Mouse (Mus musculus): ENCODE data around the gene Tmem259. TPM values are rescaled to one million over a fixed set of nuclear protein-coding genes. Genes with fewer than 3 reads are reported as not detected.
"Not testable (repeated sequence)": the region's sequence is repeated elsewhere in the genome, so short reads cannot be mapped to it uniquely, and the experiment has no call there.

The Tmem259 gene
- total RNA-seq, 2 experiments from 2014 or later: 38.2 to 54.7 TPM

DNA sequence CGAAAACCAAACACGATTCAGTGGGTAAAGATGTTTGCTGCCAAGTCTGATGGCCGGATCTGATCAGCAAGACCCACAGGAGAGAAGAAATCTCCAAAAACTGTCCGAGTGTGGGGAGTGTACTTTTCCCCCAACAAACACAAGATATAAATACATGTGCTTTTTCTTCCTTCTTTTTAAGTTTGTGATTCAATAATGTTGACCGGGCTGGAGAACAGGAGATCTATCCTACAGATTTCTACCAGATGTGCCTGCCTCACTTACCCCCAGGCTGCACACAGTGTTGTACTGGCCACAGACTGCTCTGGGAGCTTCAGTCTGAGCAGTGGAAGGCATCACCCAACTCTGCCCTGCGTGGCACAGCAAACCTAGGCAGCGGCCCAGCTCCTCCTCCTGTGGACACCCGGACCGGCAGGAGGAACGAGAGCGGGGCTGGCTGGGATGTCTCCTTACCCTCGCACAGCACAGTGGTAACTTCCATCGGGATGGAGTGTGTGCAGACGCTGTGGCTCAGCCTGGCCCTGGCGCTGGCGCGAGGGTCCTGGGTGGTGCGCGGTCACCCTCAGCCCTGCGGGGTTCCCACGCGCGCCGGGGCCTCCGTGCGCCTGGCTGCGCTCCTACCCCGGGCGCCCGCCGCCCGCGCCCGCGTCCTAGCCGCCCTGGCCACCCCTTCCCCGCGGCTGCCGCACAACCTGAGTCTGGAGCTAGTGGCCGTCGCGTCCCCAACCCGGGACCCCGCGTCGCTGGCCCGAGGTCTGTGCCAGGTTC is 13.5 kb downstream of the Tmem259 start, which contains the start of gene Grin3b:
Gene Grin3b, plus strand, starts transcription at position 301 of the 768 bp plus-strand sequence.
- peak; percentile 14; the same call in 1 of the 2 replicates for ATAC-seq (replicated peaks; ENCODE audit: poor library complexity, severe bottlenecking)

DNA sequence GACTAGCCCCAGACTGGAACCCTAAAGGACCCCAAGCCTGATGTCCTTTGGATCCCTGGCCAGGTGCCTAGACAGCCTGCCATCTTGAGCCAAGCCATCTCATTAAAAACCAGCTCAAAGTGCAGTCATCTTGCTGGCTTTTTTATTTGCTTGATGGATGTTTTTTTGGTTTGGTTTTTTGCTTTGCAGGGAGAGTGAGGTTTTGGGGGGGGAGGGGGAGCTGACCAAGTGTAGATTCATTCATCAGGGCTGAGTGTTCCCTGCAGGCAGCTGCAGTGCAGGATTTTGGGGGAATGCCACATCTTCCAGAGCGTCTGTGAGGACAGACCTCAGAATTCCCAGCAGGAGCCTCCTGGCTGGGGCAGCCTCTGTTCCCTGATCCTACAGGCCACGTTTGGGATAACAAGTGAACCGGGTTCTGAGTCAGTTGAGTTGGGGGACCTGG is 15.0 kb downstream of the Tmem259 start:
- ATAC-seq (replicated peaks; ENCODE audit: poor library complexity, severe bottlenecking): no peak

DNA sequence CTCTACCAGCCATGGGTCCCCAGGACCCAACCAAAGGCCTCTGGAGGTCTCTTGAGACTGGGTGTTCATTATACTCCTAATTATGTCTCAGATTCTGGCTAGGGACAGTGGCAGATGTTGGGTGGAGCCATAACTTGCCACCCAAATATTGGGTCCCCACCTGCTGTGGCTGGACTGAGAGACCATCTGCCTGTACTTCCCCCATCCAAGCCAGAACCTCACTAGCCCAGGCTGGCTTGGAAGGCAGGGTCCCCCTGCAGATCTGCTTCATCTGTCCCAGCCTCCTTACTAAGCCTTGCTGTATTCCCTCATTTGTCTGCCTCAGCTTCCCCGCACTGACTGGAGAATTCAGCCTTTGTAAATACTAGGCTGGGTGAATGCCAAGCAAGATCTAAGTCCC is 15.9 kb downstream of the Tmem259 start:
- ATAC-seq (replicated peaks; ENCODE audit: poor library complexity, severe bottlenecking): no peak

DNA sequence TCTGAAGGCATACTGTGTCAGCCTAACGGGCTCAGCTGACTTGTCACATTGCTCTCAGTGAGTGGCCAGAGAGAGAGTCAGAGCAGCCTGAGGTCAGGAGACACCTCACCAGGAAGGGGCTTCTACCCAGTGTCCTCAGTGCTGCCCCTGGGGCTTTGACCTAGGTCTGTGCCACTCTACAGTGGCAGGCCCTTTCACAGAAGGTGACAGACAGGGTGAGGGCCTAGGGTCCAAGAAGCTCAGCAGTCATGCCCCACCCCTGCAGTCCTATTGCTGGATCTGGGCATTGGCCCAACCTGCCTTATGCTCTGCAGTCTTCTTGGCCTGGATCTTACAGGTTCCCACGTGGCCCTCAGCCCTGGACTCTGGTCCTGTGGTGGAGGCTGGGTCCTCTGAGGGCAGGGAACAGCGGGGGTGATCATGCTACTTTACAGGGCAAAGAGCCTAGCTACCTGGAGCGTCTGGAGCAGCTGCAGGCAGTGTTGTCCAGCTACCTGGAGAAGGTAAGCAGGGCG is 17.2 kb downstream of the Tmem259 start:
- no peak for ATAC-seq (replicated peaks; ENCODE audit: poor library complexity, severe bottlenecking)

DNA sequence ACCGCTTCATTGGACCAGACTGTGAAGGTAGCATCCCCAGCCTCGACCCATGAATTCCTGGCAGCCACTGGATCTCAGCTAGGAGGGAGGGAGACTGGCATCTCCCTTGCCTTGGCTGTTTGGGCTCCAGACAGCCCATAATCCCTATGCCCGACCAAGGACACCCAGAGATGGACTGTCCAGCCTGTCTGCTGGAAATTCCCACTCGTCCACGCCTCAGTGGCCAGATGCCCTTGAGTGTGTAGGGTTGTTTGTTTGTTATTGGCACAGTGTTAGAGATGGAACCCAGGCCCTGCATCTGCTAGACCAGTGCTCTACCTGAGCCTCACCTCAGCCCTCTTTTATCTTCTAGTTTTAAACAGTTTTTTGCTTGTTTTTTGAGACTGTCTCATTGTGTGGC is 18.8 kb downstream of the Tmem259 start:
- no peak for ATAC-seq (replicated peaks; ENCODE audit: poor library complexity, severe bottlenecking)

DNA sequence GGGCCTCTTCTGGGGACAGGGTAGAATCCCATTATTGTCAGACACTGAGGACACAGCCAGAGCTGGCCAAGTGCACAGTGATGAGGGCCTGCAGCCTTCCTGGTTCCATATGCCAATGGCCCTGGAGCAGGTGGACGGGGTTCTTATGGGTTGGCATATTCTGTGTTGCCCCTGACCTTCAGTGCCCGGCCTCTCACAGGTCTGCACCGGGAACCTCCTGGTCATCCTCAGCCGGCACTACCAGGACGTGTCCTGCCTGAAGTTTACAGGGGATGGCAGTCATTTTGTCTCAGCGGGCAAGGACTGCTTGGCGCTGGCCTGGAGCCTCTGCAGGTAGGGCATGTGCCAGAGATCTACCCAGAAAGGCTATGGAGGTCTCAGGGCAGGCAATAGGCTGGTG is 19.4 kb downstream of the Tmem259 start:
- no peak for ATAC-seq (replicated peaks; ENCODE audit: poor library complexity, severe bottlenecking)

DNA sequence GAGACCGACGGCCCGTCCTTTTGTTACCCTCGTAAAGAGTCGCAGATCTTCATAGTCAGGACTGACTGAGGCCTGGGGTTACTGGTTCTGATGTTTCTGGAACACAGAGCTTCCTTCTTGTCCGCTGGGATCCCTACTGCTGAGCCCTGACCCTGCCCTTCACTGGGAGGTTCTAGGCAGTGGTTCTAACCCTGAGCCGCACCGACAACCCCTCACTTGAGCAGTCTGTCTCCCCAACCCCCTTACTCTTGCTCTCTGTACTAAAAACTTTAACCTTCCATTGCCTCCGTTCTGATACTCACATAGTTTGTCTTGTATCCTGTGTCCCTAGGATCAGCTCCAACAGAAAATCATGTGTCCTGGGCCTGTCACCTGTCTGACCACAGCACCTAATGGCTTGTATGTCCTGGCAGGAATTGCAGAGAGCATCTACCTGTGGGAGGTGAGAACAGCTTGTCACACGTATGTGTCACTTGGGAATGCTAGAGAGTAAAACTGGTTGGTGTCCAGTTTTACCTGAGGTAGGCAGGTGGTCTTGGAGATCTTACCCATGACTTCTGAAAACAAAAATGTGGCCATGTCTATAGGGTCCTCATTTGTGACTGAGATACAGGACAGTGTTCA is 23.3 kb downstream of the Tmem259 start:
- ATAC-seq (replicated peaks; ENCODE audit: poor library complexity, severe bottlenecking): no peak

DNA sequence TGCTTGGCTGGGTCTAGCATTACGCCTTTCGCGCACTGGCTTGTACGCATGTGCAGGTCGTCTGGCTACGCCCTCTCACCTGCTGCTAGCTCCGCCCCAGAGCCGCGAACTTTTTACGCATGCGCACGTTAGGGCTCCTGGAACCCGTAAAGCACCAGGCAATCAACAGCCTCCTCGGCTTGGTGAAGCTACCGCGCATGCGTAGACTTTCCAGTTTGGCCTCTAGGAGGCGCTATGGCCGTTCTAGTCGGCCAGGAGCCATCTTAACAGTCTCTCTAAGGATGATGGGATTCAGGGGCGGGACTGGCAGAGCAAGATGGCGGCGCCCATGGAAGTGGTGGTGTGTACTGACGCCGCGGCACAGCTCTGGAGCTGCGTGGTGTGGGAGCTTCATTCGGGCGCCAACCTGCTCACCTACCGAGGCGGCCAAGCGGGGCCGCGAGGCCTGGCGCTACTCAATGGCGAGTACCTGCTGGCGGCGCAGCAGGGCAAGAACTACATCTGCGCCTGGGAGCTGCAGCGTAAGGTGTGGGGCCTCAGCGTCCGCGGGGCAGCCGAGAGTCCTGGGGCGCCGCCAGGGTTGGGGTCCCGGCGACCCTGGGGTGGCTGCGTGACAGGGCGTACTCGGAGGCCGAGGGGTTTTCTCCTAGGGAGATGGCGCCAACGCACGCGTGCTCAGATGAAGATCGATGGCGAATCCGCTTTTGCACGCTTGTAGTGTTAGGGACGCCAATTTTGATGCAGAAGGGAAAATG is 24.1 kb downstream of the Tmem259 start, which contains the start of gene Wdr18:
Gene Wdr18, plus strand, starts transcription at position 306 of the 755 bp plus-strand sequence.
- peak; percentile 81 for ATAC-seq (replicated peaks; ENCODE audit: poor library complexity, severe bottlenecking)

DNA sequence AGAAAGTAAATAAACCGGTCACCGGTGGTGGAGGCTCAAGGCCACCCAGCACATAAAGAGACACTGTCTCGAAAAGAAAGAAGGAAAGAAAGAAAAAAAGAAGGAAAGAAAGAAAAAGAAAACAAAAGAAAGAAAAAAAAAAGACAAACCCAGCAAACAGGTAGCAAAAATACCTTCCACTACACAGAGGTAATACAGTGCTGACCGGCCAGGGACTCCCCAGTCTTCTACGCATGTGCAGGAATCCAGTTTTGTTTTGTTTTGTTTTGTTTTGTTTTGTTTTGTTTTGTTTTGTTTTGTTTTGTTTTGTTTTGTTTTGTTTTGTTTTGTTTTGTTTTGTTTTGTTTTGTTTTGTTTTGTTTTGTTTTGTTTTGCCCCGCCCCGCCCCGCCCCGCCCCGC is 24.7 kb downstream of the Tmem259 start:
- ATAC-seq (replicated peaks; ENCODE audit: poor library complexity, severe bottlenecking): not testable (repeated sequence)

DNA sequence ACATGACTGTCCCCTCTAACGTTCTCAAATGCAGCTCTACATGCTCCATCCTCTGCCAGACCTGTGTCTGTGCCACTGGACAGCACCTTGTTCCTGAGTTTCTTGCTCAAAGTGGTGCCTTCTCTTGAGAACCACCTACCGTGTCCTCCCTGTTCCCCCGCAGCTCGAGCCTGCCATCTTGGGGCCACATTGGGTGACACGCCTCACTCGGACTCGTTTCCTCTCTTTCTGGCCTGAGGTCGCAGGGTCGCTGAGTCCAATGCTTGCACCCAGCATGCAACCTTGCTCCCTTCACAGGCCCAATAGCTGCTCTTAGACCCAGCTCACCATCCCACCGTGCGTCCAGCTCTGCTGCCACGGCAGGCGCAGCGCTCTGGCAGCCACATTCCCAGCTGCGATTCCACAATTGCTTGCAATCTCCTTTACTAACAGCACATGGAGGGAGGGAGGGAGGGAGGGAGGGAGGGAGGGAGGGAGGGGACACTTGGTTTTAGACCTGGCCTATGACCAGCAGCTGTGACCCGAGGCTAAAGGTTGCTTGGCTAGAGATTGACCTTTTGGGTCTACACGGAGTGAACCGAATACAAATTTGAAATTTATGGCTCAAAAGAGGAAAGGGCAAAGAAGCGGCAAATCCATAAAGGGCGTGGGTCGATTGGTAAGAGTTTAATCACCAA is 25.9 kb downstream of the Tmem259 start:
- ATAC-seq (replicated peaks; ENCODE audit: poor library complexity, severe bottlenecking): peak; percentile 62

DNA sequence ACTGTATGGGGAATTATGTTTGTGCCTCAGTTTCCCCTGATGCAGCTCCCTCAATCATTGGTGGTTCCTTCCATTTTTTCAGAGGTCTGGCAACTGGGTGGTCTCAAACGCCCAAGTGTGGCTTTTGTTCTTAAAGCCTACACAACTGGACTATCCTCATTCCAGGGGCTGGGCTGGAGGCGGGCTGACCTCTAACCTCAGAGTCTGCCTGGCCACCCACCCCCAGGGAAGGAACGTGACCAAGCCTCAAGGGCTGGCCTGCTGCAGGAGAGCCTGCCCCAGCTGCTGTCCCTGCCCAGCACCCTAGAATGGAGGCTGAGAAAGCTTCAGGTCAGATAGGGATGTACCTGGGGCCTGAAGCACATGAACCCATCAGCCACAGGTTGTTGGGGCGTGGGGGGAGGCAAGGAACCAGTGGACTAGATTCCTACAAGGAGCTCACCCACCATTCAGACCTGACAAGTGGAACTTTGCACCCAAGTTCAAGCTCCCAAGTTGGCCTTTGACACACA is 27.4 kb downstream of the Tmem259 start:
- no peak for ATAC-seq (replicated peaks; ENCODE audit: poor library complexity, severe bottlenecking)

DNA sequence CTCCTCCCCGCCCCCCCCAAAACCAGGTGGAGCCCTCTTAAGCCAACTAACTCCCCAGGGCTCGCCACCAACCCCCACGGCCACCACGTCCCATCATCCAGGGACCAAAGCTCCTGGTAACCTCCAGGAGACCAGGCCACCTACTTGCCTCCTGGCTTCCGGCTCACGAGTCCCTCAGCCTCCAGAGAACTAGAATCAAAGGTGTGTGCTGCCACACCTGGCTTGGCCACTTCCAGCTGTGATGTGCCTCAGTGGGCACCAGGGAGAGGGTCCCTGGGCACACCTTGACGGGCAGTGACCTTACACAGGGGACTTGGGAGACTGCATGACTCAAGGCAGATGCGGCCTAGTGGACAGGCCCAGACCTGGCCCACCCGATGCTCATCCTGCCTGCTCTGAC is 28.4 kb downstream of the Tmem259 start:
- no peak for ATAC-seq (replicated peaks; ENCODE audit: poor library complexity, severe bottlenecking)

DNA sequence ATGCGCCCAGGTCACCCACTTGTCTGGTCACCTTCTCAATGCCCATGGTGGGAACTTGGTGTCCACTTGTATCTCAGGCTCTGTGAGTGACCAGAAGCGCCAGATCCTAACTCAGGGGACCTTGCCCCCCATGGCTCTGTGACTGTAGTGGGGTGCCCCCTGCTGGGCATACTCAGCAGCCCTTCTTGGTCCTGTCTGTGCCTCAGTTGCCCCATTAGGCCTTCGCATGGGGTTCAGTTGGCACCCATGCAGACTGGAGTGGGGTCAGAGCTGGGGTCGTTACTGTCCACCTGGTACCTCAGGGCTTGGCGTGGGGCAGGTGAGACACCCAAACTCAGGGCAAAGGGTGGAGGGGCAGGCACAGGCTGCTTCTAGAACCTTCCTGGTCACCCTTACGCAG is 30.2 kb downstream of the Tmem259 start:
- 0 out of 2 replicates have a peak, but pooled peaks have one; percentile 15 for ATAC-seq (replicated peaks; ENCODE audit: poor library complexity, severe bottlenecking)

DNA sequence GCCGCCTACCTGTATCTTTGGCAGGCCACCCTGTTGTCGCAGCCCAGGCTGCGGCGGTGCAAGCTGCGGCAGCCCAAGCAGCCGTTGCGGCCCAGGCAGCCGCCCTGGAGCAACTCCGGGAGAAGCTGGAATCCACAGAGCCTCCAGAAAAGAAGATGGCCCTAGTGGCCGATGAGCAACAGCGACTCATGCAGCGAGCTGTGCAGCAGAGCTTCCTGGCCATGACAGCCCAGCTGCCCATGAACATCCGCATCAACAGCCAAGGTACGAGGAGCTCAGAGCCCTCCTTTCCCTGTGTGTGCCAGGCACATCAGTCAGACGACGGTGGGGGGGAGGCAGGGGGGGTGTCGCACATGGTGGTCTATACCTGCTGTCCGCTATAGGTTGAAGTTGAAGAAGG is 33.5 kb downstream of the Tmem259 start:
- ATAC-seq (replicated peaks; ENCODE audit: poor library complexity, severe bottlenecking): no peak

DNA sequence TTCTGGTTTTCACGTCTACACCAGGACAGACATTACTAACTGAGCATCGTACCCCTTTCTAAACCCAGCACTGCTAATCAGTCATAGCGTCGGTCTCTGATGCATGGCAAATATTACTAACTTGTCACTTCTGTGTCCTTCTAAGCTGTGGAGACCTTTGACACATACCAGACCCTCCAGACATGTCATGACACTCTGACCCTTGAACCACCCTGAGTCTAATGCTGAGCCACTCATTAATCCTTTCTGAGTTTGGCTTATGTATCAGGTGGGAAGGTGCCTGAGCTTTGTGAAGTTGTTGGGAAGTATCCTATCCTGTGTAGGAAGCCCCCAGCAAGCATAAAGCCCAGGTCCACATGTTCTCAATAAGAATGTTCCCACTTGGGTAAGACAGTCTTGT is 34.3 kb downstream of the Tmem259 start:
- ATAC-seq (replicated peaks; ENCODE audit: poor library complexity, severe bottlenecking): no peak

DNA sequence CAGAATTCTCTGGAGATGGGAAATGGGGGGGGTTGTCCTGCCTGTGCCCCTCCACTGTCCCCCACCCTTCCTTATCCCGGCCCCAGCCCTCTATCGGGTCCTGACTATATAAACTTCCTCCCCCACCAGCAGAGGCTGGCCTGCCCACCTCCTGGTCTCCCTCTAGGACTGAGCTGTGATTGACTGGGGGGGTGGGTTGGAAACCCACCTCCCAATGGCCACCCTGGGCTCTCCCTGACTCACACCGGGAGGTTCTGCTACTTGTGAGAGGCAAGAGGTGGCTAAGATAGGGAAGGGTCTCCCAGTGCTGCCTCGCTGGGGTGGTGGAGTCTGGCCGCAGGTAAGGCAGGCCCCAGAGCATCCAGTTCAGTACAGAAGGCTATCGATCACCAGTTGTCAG is 36.6 kb downstream of the Tmem259 start:
- ATAC-seq (replicated peaks; ENCODE audit: poor library complexity, severe bottlenecking): no peak

DNA sequence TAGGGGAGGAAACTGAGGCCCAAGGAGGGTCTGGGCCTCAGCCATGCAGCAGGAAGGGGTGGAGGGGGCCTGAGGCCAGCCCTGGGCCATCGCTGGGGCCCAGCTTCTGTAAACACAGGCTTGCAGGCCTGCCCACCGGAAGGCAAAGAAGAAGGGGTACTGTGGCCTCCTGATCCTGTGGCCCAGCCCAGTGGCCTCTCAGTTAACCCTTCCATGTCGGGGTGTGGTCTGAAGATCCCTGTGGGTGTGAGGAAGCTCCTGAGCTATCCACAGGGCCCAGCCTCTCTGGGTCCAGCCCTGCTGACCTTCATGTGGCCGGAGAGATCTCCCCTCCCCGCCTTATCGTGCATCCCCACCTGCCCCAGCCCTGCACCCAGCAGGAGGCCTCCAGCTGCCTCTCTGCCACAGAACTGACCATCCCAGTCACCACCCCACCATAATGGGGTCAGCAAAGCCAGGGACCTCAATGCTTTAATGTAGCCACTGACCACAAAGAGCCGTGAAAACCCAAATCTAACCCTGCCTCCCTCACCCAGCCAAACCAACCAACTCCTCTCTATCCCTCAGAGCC is 37.3 kb downstream of the Tmem259 start:
- peak; percentile 25; the same call in 1 of the 2 replicates for ATAC-seq (replicated peaks; ENCODE audit: poor library complexity, severe bottlenecking)

DNA sequence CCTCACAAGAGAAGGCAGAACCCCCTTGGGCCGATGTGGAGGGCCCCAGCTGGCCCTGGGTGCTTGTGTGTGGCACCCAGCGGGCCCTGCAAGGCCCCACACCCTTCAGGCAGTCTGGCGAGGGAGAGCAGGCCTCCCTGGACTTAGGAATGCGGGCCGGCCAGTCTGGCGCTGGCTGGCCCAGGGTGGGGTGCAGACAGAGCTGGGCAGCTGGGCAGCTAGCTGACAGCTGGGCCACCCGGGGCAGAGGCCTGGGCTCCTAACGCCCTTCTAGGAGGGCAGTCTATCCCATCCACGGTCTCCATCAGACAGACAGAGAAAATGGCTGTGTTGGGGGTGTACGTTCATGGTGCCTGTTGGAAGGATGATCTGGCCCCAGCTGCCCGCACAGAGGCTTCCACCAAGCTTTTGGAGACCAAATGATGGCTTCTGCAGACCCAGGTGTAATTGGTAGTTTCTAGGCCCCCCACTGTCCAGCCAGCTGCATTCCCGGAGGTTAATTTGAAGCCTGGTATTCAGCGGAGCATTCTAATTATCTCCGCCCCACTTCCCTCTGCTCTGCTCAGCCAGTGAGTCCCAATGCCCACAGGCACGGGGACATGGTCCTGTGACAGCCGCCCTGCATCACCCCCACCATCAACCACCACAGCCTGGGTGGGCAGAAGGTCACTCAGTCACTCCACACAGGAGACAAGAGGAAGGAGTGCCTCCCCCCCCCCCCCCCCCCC is 38.5 kb downstream of the Tmem259 start:
- peak; percentile 52 for ATAC-seq (replicated peaks; ENCODE audit: poor library complexity, severe bottlenecking)

DNA sequence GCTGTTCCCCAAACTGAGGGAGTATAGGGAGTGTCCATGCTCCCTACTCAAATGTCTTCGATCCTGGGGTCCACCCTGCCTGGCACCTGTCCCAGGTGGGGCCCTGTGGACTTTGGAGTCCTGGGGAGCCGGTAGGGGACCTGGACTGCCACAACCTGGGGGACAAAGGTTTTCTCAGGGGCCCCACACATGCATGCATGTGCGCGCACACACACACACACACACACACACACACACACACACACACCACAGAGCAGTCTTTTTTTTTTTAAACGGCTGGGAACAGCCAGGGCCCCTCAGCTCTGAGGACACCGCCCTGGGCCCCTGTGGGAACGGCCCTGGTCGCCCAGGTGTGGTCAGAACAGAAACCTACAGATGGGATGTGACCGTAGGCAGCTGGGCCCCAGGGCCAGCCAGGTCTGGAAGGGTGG is 40.6 kb downstream of the Tmem259 start:
- no peak for ATAC-seq (replicated peaks; ENCODE audit: poor library complexity, severe bottlenecking)
